Mouse (Mus musculus) CH12.LX (cell line): ENCODE results near the gene Cmklr1. TPM values are rescaled to one million over a fixed set of nuclear protein-coding genes. Genes with fewer than 3 reads are reported as not detected.

ENCODE experiments used
- DNase-seq: peaks from one replicate; pipeline ENCODE4 v3.0.0-alpha.2; 2013; ENCODE audit errors: extremely low read depth
- H3K27ac ChIP-seq: 2 replicates; pipeline ENCODE4 v1.5.1; 2012; ENCODE audit warnings: low read depth, mild to moderate bottlenecking, control low read depth, moderate library complexity; ENCODE audit not compliant: insufficient read depth
- H3K27me3 ChIP-seq: replicated peaks from 2 replicates; pipeline ENCODE3; 2012; ENCODE audit warnings: inconsistent platforms
- H3K36me3 ChIP-seq, 2 experiments: replicated peaks in 1 of 2; 2 replicates each; pipeline versions ENCODE3 to v1.6.1; 2012; ENCODE audit warnings: inconsistent platforms in 1 of 2, low read length in 1 of 2, mild to moderate bottlenecking in 1 of 2, mixed read lengths in 1 of 2, moderate library complexity in 1 of 2; ENCODE audit not compliant: control insufficient read depth in 1 of 2, insufficient read depth in 1 of 2
- H3K4me1 ChIP-seq, 2 experiments: 2 replicates each; pipeline ENCODE4 v1.6.1; 2012; ENCODE audit warnings: inconsistent platforms in 1 of 2, moderate library complexity in 1 of 2; ENCODE audit not compliant: insufficient read depth in 2 of 2, control insufficient read depth in 1 of 2
- H3K4me2 ChIP-seq: 2 replicates; pipeline ENCODE4 v1.6.1; 2012; ENCODE audit warnings: low read depth, mild to moderate bottlenecking, control low read depth; ENCODE audit not compliant: poor library complexity, insufficient read depth, severe bottlenecking
- H3K4me3 ChIP-seq, 3 experiments: fragments of 150-350 bp in 1 of 3; sonication (generic) in 1 of 3; replicated peaks in 1 of 3; 2 replicates each; pipeline versions ENCODE3 to v1.5.1; 2011 to 2012; ENCODE audit warnings: low read depth in 2 of 3, low read length in 2 of 3, mild to moderate bottlenecking in 2 of 3, moderate library complexity in 2 of 3, control low read depth in 1 of 3, improper control_type of control experiment in 1 of 3, inconsistent platforms in 1 of 3, mixed read lengths in 1 of 3; ENCODE audit not compliant: poor library complexity in 1 of 3
- H3K79me2 ChIP-seq: replicated peaks from 2 replicates; pipeline ENCODE4 v1.6.1; 2012; ENCODE audit warnings: mild to moderate bottlenecking, moderate library complexity; ENCODE audit not compliant: control insufficient read depth, poor library complexity, insufficient read depth, severe bottlenecking; ENCODE audit errors: extremely low read depth
- H3K9ac ChIP-seq: 2 replicates; pipeline ENCODE4 v1.6.1; 2012; ENCODE audit warnings: low read depth, mild to moderate bottlenecking, control low read depth, moderate library complexity; ENCODE audit not compliant: insufficient read depth
- H3K9me3 ChIP-seq: replicated peaks from 2 replicates; pipeline ENCODE3; 2012; ENCODE audit warnings: low read length, inconsistent platforms, mixed read lengths
- CHD1 ChIP-seq: IDR thresholded peaks from 2 replicates; pipeline ENCODE4 v1.6.1; 2012; ENCODE audit warnings: low read depth, low read length, improper control_type of control experiment, inconsistent platforms
- CTCF ChIP-seq, 2 experiments: IDR thresholded peaks in 1 of 2; conservative IDR thresholded peaks in 1 of 2; 2 replicates each; pipeline ENCODE4 v1.5.1; 2011 to 2012; ENCODE audit warnings: low read depth in 2 of 2, low read length in 2 of 2, improper control_type of control experiment in 1 of 2, inconsistent platforms in 1 of 2, mild to moderate bottlenecking in 1 of 2, moderate library complexity in 1 of 2
- E2F4 ChIP-seq: IDR thresholded peaks from 2 replicates; pipeline ENCODE4 v1.6.1; 2011; ENCODE audit warnings: low read depth, low read length, improper control_type of control experiment; ENCODE audit not compliant: insufficient replicate concordance
- ELF1 ChIP-seq: IDR thresholded peaks from 2 replicates; pipeline ENCODE4 v1.6.1; 2014; ENCODE audit warnings: low read depth, mild to moderate bottlenecking, inconsistent platforms, low read length, improper control_type of control experiment
- ETS1 ChIP-seq: conservative IDR thresholded peaks from 2 replicates; pipeline ENCODE4 v1.6.1; 2012; ENCODE audit warnings: low read depth, mild to moderate bottlenecking, inconsistent platforms, low read length, improper control_type of control experiment, moderate library complexity
- GABPA ChIP-seq: IDR thresholded peaks from 2 replicates; pipeline ENCODE4 v1.6.1; 2012; ENCODE audit warnings: low read depth, low read length, improper control_type of control experiment, inconsistent platforms; ENCODE audit not compliant: insufficient replicate concordance
- IRF4 ChIP-seq: IDR thresholded peaks from 2 replicates; pipeline ENCODE4 v1.6.1; 2014; ENCODE audit warnings: low read depth, mild to moderate bottlenecking, inconsistent platforms, low read length, improper control_type of control experiment
- JUN ChIP-seq: IDR thresholded peaks from 2 replicates; pipeline ENCODE4 v1.6.1; 2011; ENCODE audit warnings: low read depth, mild to moderate bottlenecking, low read length, improper control_type of control experiment, moderate library complexity; ENCODE audit not compliant: insufficient read depth
- JUND ChIP-seq: conservative IDR thresholded peaks from 2 replicates; pipeline ENCODE4 v1.6.1; 2011; ENCODE audit warnings: low read depth, low read length, improper control_type of control experiment
- KAT2A ChIP-seq: IDR thresholded peaks from 2 replicates; pipeline ENCODE4 v1.6.1; 2012; ENCODE audit warnings: low read length, improper control_type of control experiment, inconsistent platforms; ENCODE audit not compliant: insufficient replicate concordance
- MAFK ChIP-seq: IDR thresholded peaks from 2 replicates; pipeline ENCODE4 v1.6.1; 2011; ENCODE audit warnings: low read length, improper control_type of control experiment; ENCODE audit not compliant: insufficient replicate concordance
- MAX ChIP-seq: IDR thresholded peaks from 2 replicates; pipeline ENCODE4 v1.6.1; 2011; ENCODE audit warnings: low read length, improper control_type of control experiment
- MAZ ChIP-seq: IDR thresholded peaks from 2 replicates; pipeline ENCODE4 v1.6.1; 2012; ENCODE audit warnings: low read depth, mild to moderate bottlenecking, inconsistent platforms, low read length, improper control_type of control experiment, moderate library complexity
- MEF2A ChIP-seq: IDR thresholded peaks from 2 replicates; pipeline ENCODE4 v1.6.1; 2014; ENCODE audit warnings: low read depth, mild to moderate bottlenecking, inconsistent platforms, low read length, improper control_type of control experiment, borderline replicate concordance
- MXI1 ChIP-seq: IDR thresholded peaks from 2 replicates; pipeline ENCODE4 v1.6.1; 2011; ENCODE audit warnings: mild to moderate bottlenecking, low read depth, low read length, improper control_type of control experiment
- MYC ChIP-seq: IDR thresholded peaks from 2 replicates; pipeline ENCODE4 v1.6.1; 2011; ENCODE audit warnings: low read depth, mild to moderate bottlenecking, improper control_type of control experiment, low read length
- NELFE ChIP-seq: IDR thresholded peaks from 2 replicates; pipeline ENCODE4 v1.6.1; 2011; ENCODE audit warnings: low read depth, low read length, improper control_type of control experiment
- PAX5 ChIP-seq: IDR thresholded peaks from 2 replicates; pipeline ENCODE4 v1.6.1; 2012; ENCODE audit warnings: low read length, inconsistent platforms, mixed read lengths
- POLR2A ChIP-seq: IDR thresholded peaks from 2 replicates; pipeline ENCODE4 v1.6.1; 2011; ENCODE audit warnings: low read depth, mild to moderate bottlenecking, improper control_type of control experiment, low read length
- RAD21 ChIP-seq: IDR thresholded peaks from 2 replicates; pipeline ENCODE4 v1.6.1; 2011; ENCODE audit warnings: low read depth, mild to moderate bottlenecking, low read length, improper control_type of control experiment, moderate library complexity
- RCOR1 ChIP-seq: conservative IDR thresholded peaks from 2 replicates; pipeline ENCODE4 v1.6.1; 2012; ENCODE audit warnings: low read depth, mild to moderate bottlenecking, inconsistent platforms, low read length, improper control_type of control experiment
- SMC3 ChIP-seq: IDR thresholded peaks from 2 replicates; pipeline ENCODE4 v1.6.1; 2011; ENCODE audit warnings: low read depth, low read length, improper control_type of control experiment
- TBP ChIP-seq: conservative IDR thresholded peaks from 2 replicates; pipeline ENCODE4 v1.6.1; 2011; ENCODE audit warnings: low read depth, low read length, improper control_type of control experiment
- UBTF ChIP-seq: IDR thresholded peaks from 2 replicates; pipeline ENCODE4 v1.6.1; 2012; ENCODE audit warnings: low read depth, mild to moderate bottlenecking, inconsistent platforms, low read length, improper control_type of control experiment, moderate library complexity
- USF1 ChIP-seq: IDR thresholded peaks from 2 replicates; pipeline ENCODE4 v1.6.1; 2014; ENCODE audit warnings: low read depth, mild to moderate bottlenecking, inconsistent platforms, low read length, improper control_type of control experiment
- USF2 ChIP-seq: conservative IDR thresholded peaks from 2 replicates; pipeline ENCODE4 v1.6.1; 2011; ENCODE audit warnings: low read depth, low read length, improper control_type of control experiment
- ZKSCAN1 ChIP-seq: IDR thresholded peaks from 2 replicates; pipeline ENCODE4 v1.6.1; 2012; ENCODE audit warnings: low read depth, inconsistent platforms, low read length, improper control_type of control experiment, borderline replicate concordance
- dilution Hi-C: fragments of 300-500 bp; cut with MboI; formaldehyde crosslinking; loops from 2 replicates; pipeline ENCODE4 v1.14.3; 2020; ENCODE audit warnings: low sequenced_read_pairs; ENCODE audit not compliant: extremely low pct_unique_long_range_greater_than_20kb, extremely low pct_ligation_motif_present
- in situ Hi-C: fragments of 300-500 bp; cut with MboI; formaldehyde crosslinking; loops from 3 replicates; pipeline ENCODE4 v1.14.3; 2019; ENCODE audit warnings: low sequenced_read_pairs, low pct_ligation_motif_present, low pct_unique_long_range_greater_than_20kb, mixed read lengths
- polyA plus RNA-seq: library from polyadenylated mRNA; unstranded; fragments of >175 nt; gene quantifications from 2 replicates; pipeline ENCODE4 v1.2.1, GENCODE M21; 2012; ENCODE audit warnings: low read depth; ENCODE audit not compliant: insufficient read length
- total RNA-seq, 2 experiments: library from RNA; depleted of rRNA; stranded (reverse); fragments of 300-350 nt in 1 of 2; fragments of >200 nt in 1 of 2; gene quantifications; 2 replicates each; pipeline ENCODE4 v1.2.3; 2012 to 2014

Gene Cmklr1
- not detected in 2 replicates for total RNA-seq (2012; rRNA removed)
- total RNA-seq (2014; rRNA removed): not detected in 2 replicates
- polyA plus RNA-seq: not detected in 2 replicates

GRCm38 (mm10) chr5:113650035-113650865 lies at the start of gene Cmklr1:
Gene Cmklr1, minus strand, starts transcription at chr5:113650426.
- no peak for DNase-seq
- no peak within 1 kb of the TSS for H3K4me3 ChIP-seq

GRCm38 (mm10) chr5:113694415-113694814 lies 44.2 kb upstream of the Cmklr1 start:
- Histone ChIP-seq H3K4me2 (no peak overlapping the region), H3K4me1 (peaks cover 7 to 11% of the 10 kb centered on the region in 2 experiments; a peak in 3 of 4 replicates), H3K79me2 (no peaks in the 10 kb centered on the region), H3K4me3 (no peak overlapping the region), H3K36me3 (no peaks in the 10 kb centered on the region), H3K9me3 (peaks cover 11% of the 10 kb centered on the region), H3K27me3 (peaks cover 52% of the 10 kb centered on the region), H3K9ac (no peak overlapping the region), H3K27ac (no peak overlapping the region)
- in situ Hi-C loops: no loop called here
- dilution Hi-C loops: no loop called here
- no peak for DNase-seq
- TF ChIP-seq ELF1: no peak
- TF ChIP-seq USF1: no peak
- TF ChIP-seq GABPA: no peak
- no peak for TF ChIP-seq JUN
- TF ChIP-seq TBP: no peak
- TF ChIP-seq NELFE: no peak
- TF ChIP-seq CTCF (conservative IDR thresholded peaks at IDR 0.05 in 1 of 2, IDR thresholded peaks at IDR 0.05 in 1 of 2; ENCODE audit: low read depth in 2 of 2, low read length in 2 of 2): no peak
- no peak for TF ChIP-seq MAFK
- TF ChIP-seq JUND: no peak
- TF ChIP-seq E2F4: no peak
- TF ChIP-seq KAT2A: no peak
- no peak for TF ChIP-seq MAX
- TF ChIP-seq MAZ: no peak
- TF ChIP-seq ETS1: no peak
- no peak for TF ChIP-seq MYC
- TF ChIP-seq RCOR1: no peak
- TF ChIP-seq USF2: no peak

More at GRCm38 (mm10) chr5:113650035-113650865, at the start of gene Cmklr1:
- Histone ChIP-seq H3K27me3 (peaks cover 74% of the 10 kb centered on the region), H3K79me2 (no peaks in the 10 kb centered on the region), H3K4me2 (no peak within 1 kb of the TSS), H3K27ac (no peak within 1 kb of the TSS), H3K9me3 (no peaks in the 10 kb centered on the region)
- in situ Hi-C loops: no loop called here
- dilution Hi-C loops: no loop called here
- no peak for TF ChIP-seq ZKSCAN1
- TF ChIP-seq ELF1: no peak
- TF ChIP-seq MAX: no peak
- TF ChIP-seq KAT2A: no peak
- TF ChIP-seq POLR2A: no peak
- no peak for TF ChIP-seq JUN
- no peak for TF ChIP-seq MAFK
- TF ChIP-seq CHD1: no peak
- no peak for TF ChIP-seq RAD21
- TF ChIP-seq MXI1: no peak
- no peak for TF ChIP-seq SMC3
- TF ChIP-seq PAX5: no peak
- TF ChIP-seq IRF4: no peak
- no peak for TF ChIP-seq MEF2A
- TF ChIP-seq MYC: no peak
- TF ChIP-seq UBTF: no peak
- TF ChIP-seq, all 38 proteins: peak for 0
- H3K9ac ChIP-seq: no peak within 1 kb of the TSS
- H3K36me3 ChIP-seq: no peaks in the 10 kb centered on the region
- H3K4me1 ChIP-seq: no peaks in the 10 kb centered on the region
